Mouse (Mus musculus) liver, embryonic 14.5 days (tissue): ENCODE data around the gene Mcmbp.

Source experiments
- CTCF ChIP-seq: IDR thresholded peaks from 2 replicates; pipeline ENCODE4 v1.5.1; 2016; ENCODE audit warnings: antibody characterized with exemption, low read depth, control low read depth
- EP300 ChIP-seq: IDR thresholded peaks from 2 replicates; pipeline ENCODE4 v1.6.1; 2016; ENCODE audit warnings: antibody characterized with exemption, low read depth

DNA sequence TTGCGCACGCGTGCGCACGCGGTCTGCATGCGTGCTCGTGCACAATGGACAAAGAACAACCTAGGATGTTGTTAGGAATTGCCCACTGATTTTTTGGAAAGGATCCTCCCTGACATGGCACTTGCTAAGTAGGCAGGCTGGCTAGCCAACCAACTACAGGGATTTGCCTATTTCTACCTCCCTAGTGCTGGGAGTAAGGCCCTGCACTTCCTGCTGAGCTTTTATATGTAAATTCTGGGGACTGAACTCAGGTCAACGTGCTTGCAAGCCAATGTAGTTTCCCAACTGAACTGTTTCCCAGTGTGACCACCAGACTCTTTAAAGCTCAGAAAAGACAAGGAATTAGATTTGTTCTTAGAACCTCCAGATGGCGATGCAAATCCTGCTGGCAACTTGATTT is 13.3 kb downstream of the Mcmbp start:
- TF ChIP-seq EP300 (no peak), CTCF (no peak)
